Mouse (Mus musculus) urinary bladder, postnatal 10 days (tissue): Measurements from ENCODE around the gene Baiap2l2.
A peak's percentile ranks its signal among the peaks of the same experiment; 100 is the strongest.
"Not testable (repeated sequence)": the region's sequence is repeated elsewhere in the genome, so short reads cannot be mapped to it uniquely, and the experiment has no call there.

ENCODE experiments used
- DNase-seq: peaks from one replicate; pipeline ENCODE4 v3.0.0; 2022; ENCODE audit warnings: low spot score

The Baiap2l2 gene

DNA sequence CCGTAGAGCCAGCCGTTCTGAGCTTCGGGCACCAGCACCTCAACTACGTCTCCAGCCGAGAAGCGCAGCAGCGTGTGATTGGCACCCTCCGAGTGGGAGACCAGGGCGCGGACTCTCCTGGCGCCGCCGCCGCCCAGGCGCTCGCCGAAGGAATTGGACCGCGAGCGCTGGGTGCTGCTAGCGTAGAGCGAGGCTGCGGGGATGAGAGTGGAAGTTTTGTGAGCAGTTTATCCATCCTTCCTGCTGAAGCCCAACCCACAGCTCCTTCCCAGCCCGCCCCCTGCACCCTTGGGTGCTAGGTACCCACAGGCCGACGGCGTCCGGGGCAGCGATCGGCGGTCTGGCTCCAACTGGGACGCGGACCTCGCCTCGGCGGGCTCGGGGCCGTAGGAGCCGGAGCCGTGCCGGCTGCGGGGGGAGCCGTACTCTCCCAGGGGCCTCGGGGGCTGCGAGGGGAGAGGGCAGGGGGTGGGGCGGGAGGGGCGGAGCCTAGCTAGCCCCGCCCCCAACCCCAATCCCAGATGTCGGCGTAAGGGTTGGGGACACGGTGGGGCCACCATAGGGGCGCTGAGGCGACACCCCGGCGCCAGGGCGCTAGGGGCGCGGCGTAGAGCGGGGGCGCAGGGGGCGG is 24.1 kb downstream of the Baiap2l2 start:
- DNase-seq = no peak

DNA sequence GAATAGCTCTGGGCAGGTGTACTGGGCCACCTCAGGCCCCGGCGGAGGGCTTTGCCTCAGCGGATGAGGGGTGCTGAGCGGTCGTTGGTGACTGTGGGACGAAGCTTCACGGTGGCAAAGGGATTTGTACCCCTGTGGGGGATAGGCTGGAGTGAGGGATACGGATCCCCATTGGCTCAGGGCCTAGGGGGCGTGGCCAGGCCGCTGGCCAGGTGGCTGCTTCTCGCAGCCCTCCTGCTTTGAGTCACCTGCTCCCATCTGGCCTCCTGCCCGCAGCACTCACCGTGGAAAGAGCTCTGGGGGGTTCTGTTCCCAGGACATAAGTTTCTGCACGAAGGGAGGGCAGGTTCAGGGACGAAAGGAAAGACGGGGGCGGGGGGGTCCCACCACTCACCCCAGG is 26.8 kb downstream of the Baiap2l2 start:
- no peak for DNase-seq

- DNase-seq = no peak
Observed at GRCm38 (mm10) chr15:79254661-79255060, 30.7 kb downstream of the Baiap2l2 start, which contains the start of gene Slc16a8. Slc16a8 (minus strand) TSS chr15:79254761.

DNA sequence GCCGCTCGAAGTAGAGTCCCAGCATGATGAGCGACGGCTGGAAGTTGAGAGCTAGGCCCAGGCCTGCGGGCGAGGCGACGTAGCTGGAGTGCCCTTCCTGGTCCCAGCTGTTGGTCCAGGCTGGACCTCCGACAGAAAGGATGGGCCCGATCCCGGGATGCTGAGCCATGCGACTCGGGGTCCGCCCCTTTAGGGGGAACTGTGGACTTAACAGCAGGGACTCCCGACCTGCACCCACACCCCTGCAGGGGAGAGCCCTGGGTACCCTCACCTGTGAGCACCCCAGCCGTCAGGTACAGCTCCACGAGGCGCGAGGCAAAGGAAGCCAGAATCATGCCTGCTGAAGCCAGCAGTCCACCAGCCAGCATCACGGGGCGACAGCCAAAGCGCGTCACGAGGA is 32.8 kb downstream of the Baiap2l2 start:
- no peak for DNase-seq

GRCm38 (mm10) chr15:79251781-79252491 is 33.4 kb downstream of the Baiap2l2 start:
- DNase-seq = no peak

- DNase-seq = no peak
Observed at GRCm38 (mm10) chr15:79251168-79251567, 34.2 kb downstream of the Baiap2l2 start.

DNA sequence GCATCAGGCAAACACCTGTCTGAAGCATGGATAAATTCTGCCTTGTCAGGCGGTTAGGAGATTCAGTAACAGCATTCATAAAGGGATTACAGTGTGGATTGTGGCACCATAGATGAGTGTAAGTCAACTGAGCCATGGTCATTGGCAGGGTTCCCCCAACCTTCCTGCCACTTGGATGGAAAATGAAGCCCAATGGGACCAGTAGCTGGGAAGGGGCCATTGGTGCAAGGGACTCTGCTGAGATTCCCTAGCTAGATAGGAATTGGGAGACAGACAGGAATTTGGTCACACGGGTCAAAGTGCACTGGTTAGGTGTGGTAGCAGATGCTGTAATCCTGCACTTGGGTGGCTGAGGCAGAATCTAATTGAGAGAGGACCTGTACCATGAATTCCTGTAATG is 35.1 kb downstream of the Baiap2l2 start:
- DNase-seq = no peak

- DNase-seq = no peak
Observed at GRCm38 (mm10) chr15:79245321-79245720, 40.0 kb downstream of the Baiap2l2 start.

DNA sequence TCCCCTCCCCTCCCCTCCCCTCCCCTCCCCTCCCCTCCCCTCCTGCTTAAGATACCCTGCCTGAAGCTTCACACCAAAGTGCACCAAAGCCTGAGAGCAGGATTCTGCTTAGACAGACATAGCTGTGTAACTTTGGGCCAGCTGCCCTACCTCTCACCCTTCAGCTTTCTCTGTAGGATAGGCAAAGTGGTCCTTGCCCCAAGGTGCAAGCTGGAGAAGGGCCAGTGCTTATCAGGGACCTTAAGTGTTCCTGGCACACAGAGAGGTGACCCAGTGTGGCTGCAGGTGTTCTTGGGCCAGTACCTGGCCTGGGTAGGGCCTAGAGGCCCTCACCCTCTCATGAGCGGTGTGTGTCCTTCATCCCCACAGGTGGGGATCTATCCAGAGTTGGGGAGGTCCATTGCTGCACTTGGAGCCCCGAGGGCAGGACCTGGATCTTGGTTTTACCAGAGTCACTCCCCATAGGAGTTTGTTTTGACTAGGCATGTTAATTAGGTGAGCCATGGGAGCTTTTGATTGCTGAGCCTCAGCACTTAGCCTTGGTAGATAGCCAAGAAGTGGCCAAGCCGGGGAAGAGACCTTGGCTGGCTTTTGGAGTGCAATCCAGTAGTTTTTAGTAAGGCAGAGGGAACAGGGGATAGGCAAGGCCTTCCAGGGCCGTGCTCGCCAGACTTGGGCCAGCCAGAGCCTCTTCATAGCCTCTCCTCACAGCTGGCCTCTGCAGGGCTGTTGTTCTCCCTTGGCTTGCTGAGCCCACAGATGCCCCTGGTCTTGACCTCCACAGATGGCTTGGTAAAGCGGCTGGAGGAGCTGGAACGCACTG is 41.1 kb downstream of the Baiap2l2 start:
- DNase-seq = no peak

DNA sequence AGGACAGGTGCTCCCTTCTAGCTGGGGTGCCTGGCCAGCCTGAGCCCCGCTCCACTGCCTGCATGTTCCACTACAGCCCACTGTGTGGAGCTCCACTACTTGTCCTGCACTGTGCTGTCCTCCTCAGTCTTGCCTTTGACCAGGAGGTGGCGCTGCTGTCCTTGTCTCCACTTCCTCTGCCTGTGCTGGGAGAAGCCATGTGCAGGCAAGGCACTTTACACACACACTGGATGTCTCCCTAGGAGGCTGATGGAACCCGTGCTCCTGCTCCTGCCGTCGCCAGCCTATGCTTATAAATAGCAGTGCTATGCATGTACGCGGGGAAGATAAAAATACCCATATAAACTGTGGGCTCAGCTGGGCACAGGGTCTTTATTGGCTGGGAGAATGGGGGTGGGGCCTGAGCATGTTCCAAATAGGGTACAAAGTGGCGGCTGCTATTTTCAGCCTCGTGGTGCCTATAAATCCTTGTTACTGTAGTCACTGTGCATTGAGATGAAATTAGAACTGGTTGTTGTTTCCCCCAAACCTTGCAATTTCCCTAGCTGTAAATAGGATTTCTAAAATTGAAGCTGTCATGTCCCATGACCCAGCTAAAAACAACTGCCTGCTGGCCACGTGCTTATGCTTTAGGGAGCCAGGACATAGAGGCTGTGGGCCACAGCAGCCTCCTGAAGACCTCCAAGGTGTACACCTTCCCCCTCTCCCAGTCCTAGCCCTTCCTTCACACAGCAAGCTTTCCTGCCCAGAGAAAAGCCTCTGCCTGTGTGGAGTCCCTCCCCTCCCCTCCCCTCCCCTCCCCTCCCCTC is 41.9 kb downstream of the Baiap2l2 start:
- peak; percentile 87 for DNase-seq

DNA sequence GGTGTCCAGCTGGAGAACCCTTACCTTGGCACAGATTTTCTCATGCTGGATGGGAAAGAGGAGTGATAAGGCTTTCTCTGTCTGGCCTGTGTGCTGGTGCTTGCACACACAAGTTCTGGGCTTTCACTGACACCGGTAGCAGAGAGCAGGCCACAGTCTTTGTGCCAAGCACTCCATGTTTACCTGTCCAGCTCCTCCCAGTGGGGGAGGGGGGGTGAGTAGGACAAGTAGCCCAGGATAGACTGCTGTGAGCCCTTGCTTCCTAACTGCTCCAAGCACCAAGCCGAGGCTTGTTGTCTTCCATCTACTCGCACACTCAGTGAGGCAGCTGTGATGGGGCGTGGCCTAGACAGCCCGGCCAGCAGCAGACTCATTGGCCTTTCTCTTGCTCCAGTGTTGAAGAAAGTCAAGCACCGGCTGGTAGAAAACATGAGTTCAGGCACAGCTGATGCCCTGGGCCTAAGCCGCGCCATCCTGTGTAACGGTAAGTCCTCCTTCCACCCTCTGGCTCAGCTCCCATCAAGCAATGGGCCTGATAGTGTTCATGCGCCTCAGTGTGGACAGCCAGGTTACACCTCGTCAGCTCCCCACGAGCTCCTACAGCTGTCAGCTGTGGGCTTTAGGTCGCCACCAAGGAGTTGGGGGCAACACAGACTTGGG is 42.6 kb downstream of the Baiap2l2 start:
- no peak for DNase-seq

DNA sequence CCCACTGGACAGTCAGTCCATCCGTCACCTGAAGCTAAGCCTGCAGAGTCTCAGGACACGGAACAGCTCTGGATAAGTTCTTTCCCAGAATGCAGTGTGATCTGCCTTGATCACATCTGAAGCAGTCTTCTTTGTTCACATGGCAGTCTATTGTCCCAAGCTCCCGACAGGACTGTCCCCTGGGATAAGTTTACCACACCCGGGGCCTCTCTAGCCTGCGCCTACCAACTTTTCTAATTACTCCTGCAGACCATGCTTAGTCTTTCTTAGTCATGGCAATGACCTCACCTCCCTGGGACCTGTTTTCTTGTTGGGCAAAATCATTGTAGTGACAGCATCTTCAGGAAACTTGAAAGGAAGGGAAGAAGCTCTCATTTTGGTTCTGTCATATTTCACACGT is 47.3 kb downstream of the Baiap2l2 start:
- DNase-seq = no peak

DNA sequence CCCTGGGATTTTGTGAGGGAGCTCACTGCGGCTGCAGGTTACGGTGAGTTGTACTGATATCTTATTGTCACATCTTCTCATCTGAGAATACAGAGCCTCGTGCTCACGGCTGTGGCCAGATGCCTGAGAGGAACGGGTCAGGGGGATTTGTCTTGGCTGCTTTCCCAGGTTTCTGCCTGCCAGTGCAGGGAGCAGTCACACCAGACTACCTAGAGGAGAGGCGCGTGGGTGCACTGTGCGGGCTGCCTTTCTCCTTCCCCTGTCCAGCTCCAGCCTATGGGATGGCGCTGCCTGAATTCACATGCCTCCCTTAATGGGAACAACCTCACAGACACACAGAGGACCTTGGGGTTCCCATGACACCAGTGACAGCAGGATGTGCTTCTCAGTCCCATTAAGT is 50.1 kb downstream of the Baiap2l2 start:
- DNase-seq = no peak

GRCm38 (mm10) chr15:79229058-79229821 is 56.1 kb downstream of the Baiap2l2 start, which contains the start of the genes Pick1 and Gm49486:
Pick1 (plus strand) TSS chr15:79229173.
Gm49486 (plus strand) TSS chr15:79229391.
- DNase-seq = peak; percentile 49

DNA sequence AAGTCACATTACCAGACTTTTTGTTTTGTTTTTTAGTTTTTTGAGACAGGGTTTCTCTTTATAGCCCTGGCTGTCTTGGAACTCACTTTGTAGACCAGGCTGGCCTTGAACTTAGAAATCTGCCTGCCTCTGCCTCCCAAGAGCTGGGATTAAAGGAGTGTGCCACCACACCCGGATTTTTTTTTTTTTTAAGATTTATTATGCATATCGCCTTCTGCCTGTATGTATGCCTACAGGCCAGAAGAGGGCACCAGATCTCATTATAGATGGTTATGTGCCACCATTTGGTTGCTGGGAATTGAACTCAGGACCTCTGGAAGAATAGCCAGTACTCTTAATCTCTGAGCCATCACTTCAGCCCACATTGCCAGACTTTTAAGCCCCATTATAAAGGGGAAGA is 59.6 kb downstream of the Baiap2l2 start:
- not testable (repeated sequence) for DNase-seq

DNA sequence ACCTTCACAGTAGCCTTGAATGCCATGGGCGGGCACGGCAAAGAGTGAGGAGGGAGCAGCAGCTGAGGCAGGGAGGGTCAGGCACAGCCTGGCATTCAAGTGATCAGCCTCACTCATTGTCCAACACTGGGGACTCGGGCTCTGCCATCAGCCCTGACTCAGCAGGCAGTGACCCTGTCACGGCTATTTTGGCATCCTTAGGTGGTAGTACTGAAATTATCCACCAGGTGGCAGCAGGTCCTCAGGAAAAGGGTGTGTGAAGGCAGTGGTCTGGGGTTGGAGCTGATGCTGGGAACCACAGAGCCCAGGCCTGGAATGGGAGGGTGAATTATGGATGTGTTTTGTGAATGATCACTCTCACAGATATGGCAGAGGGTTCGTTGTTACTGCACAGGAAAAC is 60.7 kb downstream of the Baiap2l2 start:
- peak; percentile 53 for DNase-seq

- no peak for DNase-seq
Observed at GRCm38 (mm10) chr15:79223641-79224040, 61.7 kb downstream of the Baiap2l2 start.

DNA sequence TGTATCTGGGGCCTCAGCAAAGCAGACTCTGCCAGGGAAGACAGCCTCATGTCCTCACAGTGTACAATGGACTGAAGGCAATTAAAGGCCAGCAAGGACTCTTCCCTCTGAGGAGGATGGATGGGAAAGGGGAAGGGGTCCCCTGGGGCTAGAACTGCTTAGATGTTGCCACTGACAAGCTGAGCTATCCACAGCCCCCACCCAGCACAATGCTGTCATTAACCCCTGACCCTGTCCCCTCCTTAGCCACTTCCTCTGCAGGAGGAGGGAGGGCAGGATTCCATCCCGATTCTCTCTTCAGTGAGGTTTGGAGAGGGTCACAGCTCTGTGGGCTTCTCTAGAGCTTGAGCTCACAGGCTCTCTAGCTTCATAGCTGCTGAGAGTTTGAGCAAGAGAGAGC is 65.8 kb downstream of the Baiap2l2 start:
- no peak for DNase-seq

DNA sequence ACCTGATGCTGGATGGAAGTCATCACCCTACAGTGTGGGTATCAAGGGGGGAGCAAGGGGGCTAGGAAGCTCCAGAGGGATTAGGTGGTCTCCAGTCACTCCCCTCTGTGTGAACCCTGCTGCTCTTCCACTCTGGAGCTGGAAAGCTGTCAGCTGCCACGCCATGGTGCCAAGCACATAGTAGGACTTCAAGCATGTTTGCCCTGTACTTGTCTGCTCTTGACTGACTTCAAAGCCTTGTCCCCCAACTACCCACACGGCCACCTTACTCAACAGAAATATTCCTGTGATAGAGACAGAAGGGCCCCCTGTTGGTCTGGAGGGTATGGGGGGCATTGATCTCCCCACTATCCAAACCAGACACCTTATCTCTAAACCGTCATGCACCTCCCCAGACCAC is 69.1 kb downstream of the Baiap2l2 start:
- DNase-seq = no peak

DNA sequence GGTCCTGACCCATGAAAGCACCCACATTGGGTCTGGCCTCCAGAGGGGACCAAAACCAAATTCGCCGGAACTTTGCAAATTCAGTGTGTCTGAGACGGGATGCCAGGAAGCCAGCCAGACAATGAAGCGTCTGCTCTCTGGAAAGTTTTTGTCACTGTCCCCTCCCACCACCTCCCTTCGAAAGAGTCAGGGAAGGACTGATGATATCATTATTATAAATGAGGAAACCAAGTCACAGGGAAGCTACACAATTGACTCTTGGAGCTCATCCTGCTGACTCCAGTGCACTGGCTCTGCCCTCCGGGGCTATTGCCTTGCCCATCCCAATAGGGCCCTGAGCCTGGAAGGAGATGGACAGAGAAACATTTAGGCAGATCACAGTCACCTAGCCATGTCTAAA is 71.7 kb downstream of the Baiap2l2 start:
- DNase-seq = no peak
